In the genomic region with DNA sequence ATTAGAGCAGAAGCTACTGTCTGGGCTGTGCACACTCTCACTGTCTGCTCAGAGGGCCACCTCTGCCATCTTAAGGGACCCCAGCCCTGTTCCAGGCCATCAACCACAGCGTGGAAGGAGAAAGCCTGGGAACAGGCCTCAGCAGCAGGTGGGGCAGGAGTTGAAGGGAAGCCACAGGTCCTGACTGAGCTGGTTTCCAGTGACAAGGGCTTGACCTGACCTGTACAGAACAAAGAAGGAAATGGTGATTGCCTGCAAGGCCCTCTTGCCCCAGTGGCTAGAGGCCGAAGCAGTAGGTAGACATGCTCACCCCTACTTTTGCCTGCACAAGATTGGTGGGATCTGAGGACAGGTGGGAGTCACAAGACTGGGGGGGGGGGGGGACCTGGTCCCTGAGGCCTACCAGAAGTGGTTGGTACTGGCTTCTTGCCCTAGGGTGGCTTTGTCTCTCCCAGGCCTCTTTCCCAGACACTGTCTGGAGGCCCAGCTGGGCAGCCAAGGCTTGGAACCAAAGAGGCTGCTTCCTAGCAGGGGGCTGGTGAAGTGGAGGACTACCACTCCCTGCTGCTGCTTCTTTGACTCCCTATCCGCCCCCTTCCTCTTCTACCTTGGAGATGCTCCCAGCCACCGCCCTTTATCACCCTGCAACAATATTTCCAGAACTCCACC, we compare ENCODE assay signal across 11 mouse cellular contexts. TPM values are rescaled to one million over a fixed set of nuclear protein-coding genes. Genes with fewer than 3 reads are reported as not detected.
A peak's percentile ranks its signal among the peaks of the same experiment; 100 is the strongest.
DNase-seq lines count a peak whose midpoint lies in the region; ATAC-seq lines count a peak whose summit lies in the region.
"Had no signal": no experiment of that assay in that cellular context is flagged by ENCODE, and none has a peak within 500 bp of the region (broad histone marks: within the 10 kb centered on the region; RNA-seq: fewer than 3 reads in every experiment).

No protein-coding gene starts in this region.

- no peaks in the 10 kb centered on the region for H3K36me3 ChIP-seq in heart, embryonic 16.5 days (ENCODE audit: control insufficient read depth, insufficient read depth)
- H3K36me3 ChIP-seq in lung, embryonic 15.5 days: no peaks in the 10 kb centered on the region
- H3K36me3 ChIP-seq in limb, embryonic 12.5 days: no peaks in the 10 kb centered on the region
- H3K36me3 ChIP-seq: limb, embryonic 15.5 days had no signal

- DNase-seq in heart, adult 9 months (ENCODE audit: low spot score in 2 of 2): no peak
- DNase-seq in lung, postnatal 14 days: no peak
- peak; percentile 42 for DNase-seq in R1 (ENCODE audit: low read depth, low spot score)
- no peak for DNase-seq in embryo, embryonic 11 days
- DNase-seq in frontal cortex, postnatal 36 days (ENCODE audit: low spot score in 2 of 2): no peak
- DNase-seq: adrenal gland, adult 8-10 months had no signal

- H3K27me3 ChIP-seq in heart, embryonic 16.5 days (ENCODE audit: control insufficient read depth, insufficient read depth, low read length): no peaks in the 10 kb centered on the region
- no peaks in the 10 kb centered on the region for H3K27me3 ChIP-seq in lung, embryonic 15.5 days
- H3K27me3 ChIP-seq in limb, embryonic 12.5 days: no peaks in the 10 kb centered on the region
- H3K27me3 ChIP-seq: limb, embryonic 15.5 days had no signal

- no peak for ATAC-seq in heart, embryonic 16.5 days (replicated peaks; ENCODE audit: extremely low read depth, insufficient read depth, low FRiP score)
- ATAC-seq in lung, embryonic 15.5 days (ENCODE audit: borderline replicate concordance, extremely low read depth, low FRiP score, low TSS enrichment): peak; percentile 25
- no peak for ATAC-seq in limb, embryonic 12.5 days (ENCODE audit: insufficient number of reproducible peaks, insufficient read depth, low FRiP score, low TSS enrichment, low read depth)
- ATAC-seq: forebrain, embryonic 16.5 days had no signal

- H3K4me3 ChIP-seq in heart, embryonic 16.5 days (ENCODE audit: low read length): no peak overlapping the region
- H3K4me3 ChIP-seq in lung, embryonic 15.5 days: no peak overlapping the region
- H3K4me3 ChIP-seq in limb, embryonic 12.5 days (replicated peaks): no peak overlapping the region
- H3K4me3 ChIP-seq: limb, embryonic 15.5 days had no signal

- H3K9ac ChIP-seq in heart, embryonic 16.5 days (ENCODE audit: low read length): no peak overlapping the region
- no peak overlapping the region for H3K9ac ChIP-seq in lung, embryonic 15.5 days
- H3K9ac ChIP-seq in limb, embryonic 12.5 days (replicated peaks): no peak overlapping the region
- H3K9ac ChIP-seq: limb, embryonic 15.5 days had no signal

- H3K4me2 ChIP-seq in heart, embryonic 16.5 days (ENCODE audit: low read depth, low read length): no peak overlapping the region
- H3K4me2 ChIP-seq in lung, embryonic 15.5 days: no peak overlapping the region
- H3K4me2 ChIP-seq in limb, embryonic 12.5 days: no peak overlapping the region
- H3K4me2 ChIP-seq: limb, embryonic 15.5 days had no signal

- 77% methylated on average over 4 of the region's 4 CpGs for WGBS in heart, embryonic 16.5 days
- 85% methylated on average over 4 of the region's 4 CpGs for WGBS in lung, embryonic 15.5 days
- WGBS in limb, embryonic 12.5 days: 86% methylated on average over 4 of the region's 4 CpGs

- H3K9me3 ChIP-seq in heart, embryonic 16.5 days (replicated peaks; ENCODE audit: control insufficient read depth, low read length): peaks cover 4% of the 10 kb centered on the region; the same call in 1 of the 2 replicates
- no peaks in the 10 kb centered on the region for H3K9me3 ChIP-seq in lung, embryonic 15.5 days
- peaks cover 6% of the 10 kb centered on the region; the same call in 1 of the 2 replicates for H3K9me3 ChIP-seq in limb, embryonic 12.5 days
- H3K9me3 ChIP-seq: limb, embryonic 15.5 days had no signal

- peaks cover 22% of the 10 kb centered on the region for H3K4me1 ChIP-seq in heart, embryonic 16.5 days (ENCODE audit: control insufficient read depth, insufficient read depth, low read length)
- H3K4me1 ChIP-seq in lung, embryonic 15.5 days: peaks cover 25% of the 10 kb centered on the region
- peaks cover 22% of the 10 kb centered on the region for H3K4me1 ChIP-seq in limb, embryonic 12.5 days (replicated peaks)

- H3K27ac ChIP-seq in heart, embryonic 16.5 days (ENCODE audit: low read length): peak overlapping the region; percentile 56
- H3K27ac ChIP-seq in lung, embryonic 15.5 days: peak overlapping the region; percentile 78
- 0 out of 2 replicates have a peak overlapping the region, but pooled peaks have one; percentile 7 for H3K27ac ChIP-seq in limb, embryonic 12.5 days
- H3K27ac ChIP-seq: limb, embryonic 15.5 days had no signal

RNA-seq across cellular contexts. Expression of a gene that starts 12.8 kb away (rescaled TPM):
- polyA plus RNA-seq in heart, embryonic 16.5 days (2015; fragmentation: Nextera tagmentation; extraction: Ambion mirVana): 25.4 and 32.4 TPM in 2 replicates
- polyA plus RNA-seq in lung, embryonic 15.5 days (2015; fragmentation: Nextera tagmentation; extraction: Ambion mirVana): 49.4 and 50.0 TPM in 2 replicates
- 55.7 and 57.2 TPM in 2 replicates for polyA plus RNA-seq in limb, embryonic 12.5 days (2016; fragmentation: Nextera tagmentation; extraction: Ambion mirVana)

Comparison
In these comparisons a context has a peak if more than half of its experiments do, and no peak if none do; other contexts are left out.
1. H3K27ac ChIP-seq: peak in every context shown above with its lines; median percentile 78 in lung, embryonic 15.5 days; 56 in heart, embryonic 16.5 days; 7 in limb, embryonic 12.5 days.